Mouse (Mus musculus) kidney, postnatal 0 days (tissue): Measurements from ENCODE around the gene Ffar2. TPM values are rescaled to one million over a fixed set of nuclear protein-coding genes. Genes with fewer than 3 reads are reported as not detected.
"Not testable (repeated sequence)": the region's sequence is repeated elsewhere in the genome, so short reads cannot be mapped to it uniquely, and the experiment has no call there.

ENCODE experiments used
- ATAC-seq: fragments of 200-750 bp; cut with Nextera tagmentation; replicated peaks from 2 replicates; pipeline ENCODE4 v1.8.0; 2017; ENCODE audit warnings: low read depth, moderate number of reproducible peaks, moderate TSS enrichment, moderate library complexity; ENCODE audit not compliant: low FRiP score
- DNase-seq: peaks from one replicate; pipeline ENCODE4 v3.0.0-alpha.2; 2016; ENCODE audit warnings: low spot score
- H3K27ac ChIP-seq: fragments of 300-500 bp; sonication (generic); 2 replicates; pipeline ENCODE4 v1.5.1; 2014; ENCODE audit warnings: mild to moderate bottlenecking
- H3K27me3 ChIP-seq: fragments of 300-500 bp; sonication (generic); 2 replicates; pipeline ENCODE4 v1.6.1; 2014; ENCODE audit warnings: low read length, mixed read lengths; ENCODE audit not compliant: insufficient read depth
- H3K36me3 ChIP-seq: fragments of 300-500 bp; sonication (generic); 2 replicates; pipeline ENCODE4 v1.6.1; 2014; ENCODE audit warnings: low read length, mixed read lengths; ENCODE audit not compliant: insufficient read depth
- H3K4me1 ChIP-seq: fragments of 300-500 bp; sonication (generic); replicated peaks from 2 replicates; pipeline ENCODE4 v1.6.1; 2014; ENCODE audit warnings: antibody characterized with exemption, low read length, mixed read lengths; ENCODE audit not compliant: insufficient read depth
- H3K4me2 ChIP-seq: fragments of 300-500 bp; sonication (generic); 2 replicates; pipeline ENCODE4 v1.6.1; 2014; ENCODE audit warnings: mild to moderate bottlenecking, low read length, moderate library complexity, mixed read lengths
- H3K4me3 ChIP-seq: fragments of 300-500 bp; sonication (generic); replicated peaks from 2 replicates; pipeline ENCODE4 v1.5.1; 2014; ENCODE audit warnings: low read depth, low read length
- H3K9ac ChIP-seq: fragments of 300-500 bp; sonication (generic); 2 replicates; pipeline ENCODE4 v1.6.1; 2014; ENCODE audit warnings: low read depth, low read length
- H3K9me3 ChIP-seq: fragments of 300-500 bp; sonication (generic); replicated peaks from 2 replicates; pipeline ENCODE4 v1.6.1; 2016; ENCODE audit warnings: low read length, inconsistent platforms, mixed read lengths
- CTCF ChIP-seq: IDR thresholded peaks from 2 replicates; pipeline ENCODE4 v1.5.1; 2016; ENCODE audit warnings: antibody characterized with exemption, low read depth, mild to moderate bottlenecking, moderate library complexity
- WGBS: fragments of 180-500 bp; shearing (Covaris S2); extraction: QIAGEN DNeasy Blood & Tissue Kit; methylation state at CpG from one replicate; pipeline ENCODE4 v1.1.7; 2014; 5-methylcytosine and 5-hydroxymethylcytosine counted together
- polyA plus RNA-seq: library from polyadenylated mRNA; unstranded; fragments of >200 nt; fragmentation: Nextera tagmentation; extraction: Ambion mirVana; gene quantifications from 2 replicates; pipeline ENCODE4 v1.2.1, GENCODE M21; 2015

Ffar2 gene
- polyA plus RNA-seq, 1 experiment from 2014 or later, result 0.16 TPM

- no peak for TF ChIP-seq CTCF
- no peaks in the 10 kb centered on the region for H3K27me3 ChIP-seq
- H3K9ac ChIP-seq, result no peak overlapping the region
- H3K4me1 ChIP-seq, result no peaks in the 10 kb centered on the region
- no peak overlapping the region for H3K27ac ChIP-seq
- DNase-seq (no peak), ATAC-seq (no peak)
- H3K4me3 ChIP-seq, result no peak overlapping the region
- WGBS, result 69% methylated on average over 3 of the region's 3 CpGs
- no peak overlapping the region for H3K4me2 ChIP-seq
- no peaks in the 10 kb centered on the region for H3K9me3 ChIP-seq
- H3K36me3 ChIP-seq, result no peaks in the 10 kb centered on the region
Measured at GRCm38 (mm10) chr7:30829428-30829827, 5.9 kb upstream of the Ffar2 start.

GRCm38 (mm10) chr7:30828871-30829270 is 5.3 kb upstream of the Ffar2 start:
- H3K4me3 ChIP-seq, ATAC-seq, H3K4me1 ChIP-seq, H3K36me3 ChIP-seq, H3K27ac ChIP-seq, H3K9me3 ChIP-seq, H3K9ac ChIP-seq, DNase-seq, H3K27me3 ChIP-seq, H3K4me2 ChIP-seq: not testable (repeated sequence)

- ATAC-seq (no peak), DNase-seq (no peak)
- no peaks in the 10 kb centered on the region for H3K36me3 ChIP-seq
- no peaks in the 10 kb centered on the region for H3K9me3 ChIP-seq
- no peaks in the 10 kb centered on the region for H3K4me1 ChIP-seq
- no peak overlapping the region for H3K27ac ChIP-seq
- H3K9ac ChIP-seq, result no peak overlapping the region
- H3K27me3 ChIP-seq, result no peaks in the 10 kb centered on the region
- TF ChIP-seq CTCF, result no peak
- WGBS, result 90% methylated on average over 10 of the region's 10 CpGs
- no peak overlapping the region for H3K4me2 ChIP-seq
- no peak overlapping the region for H3K4me3 ChIP-seq
Measured at GRCm38 (mm10) chr7:30826660-30827059, 3.1 kb upstream of the Ffar2 start.

GRCm38 (mm10) chr7:30824306-30824705 is 731 bp upstream of the Ffar2 start:
- Histone ChIP-seq H3K4me2 (no peak overlapping the region), H3K9me3 (no peaks in the 10 kb centered on the region), H3K4me3 (no peak overlapping the region), H3K9ac (no peak overlapping the region), H3K4me1 (0 out of 2 replicates have a peak, but pooled peaks cover 2% of the 10 kb centered on the region), H3K27ac (no peak overlapping the region), H3K36me3 (no peaks in the 10 kb centered on the region), H3K27me3 (no peaks in the 10 kb centered on the region)
- no peak for TF ChIP-seq CTCF
- ATAC-seq (no peak), DNase-seq (no peak)
- WGBS, result 87% methylated on average over 3 of the region's 3 CpGs

- WGBS, result 38% methylated on average over 5 of the region's 5 CpGs
- H3K4me3 ChIP-seq, result no peak overlapping the region
- no peaks in the 10 kb centered on the region for H3K27me3 ChIP-seq
- TF ChIP-seq CTCF, result no peak
- H3K27ac ChIP-seq, result peak overlapping the region; percentile 47; the same call in 1 of the 2 replicates
- H3K4me2 ChIP-seq, result no peak overlapping the region
- no peaks in the 10 kb centered on the region for H3K36me3 ChIP-seq
- H3K4me1 ChIP-seq, result 0 out of 2 replicates have a peak, but pooled peaks cover 2% of the 10 kb centered on the region
- H3K9me3 ChIP-seq, result no peaks in the 10 kb centered on the region
- H3K9ac ChIP-seq, result 0 out of 2 replicates have a peak overlapping the region, but pooled peaks have one; percentile 2
- no peak for ATAC-seq
- peak; percentile 14 for DNase-seq
Measured at GRCm38 (mm10) chr7:30821532-30821931, 2.0 kb downstream of the Ffar2 start.

GRCm38 (mm10) chr7:30820854-30821445 is 2.6 kb downstream of the Ffar2 start:
- no peak overlapping the region for H3K4me3 ChIP-seq
- no peaks in the 10 kb centered on the region for H3K27me3 ChIP-seq
- DNase-seq (no peak), ATAC-seq (no peak)
- no peak overlapping the region for H3K9ac ChIP-seq
- TF ChIP-seq CTCF, result no peak
- no peaks in the 10 kb centered on the region for H3K9me3 ChIP-seq
- H3K4me1 ChIP-seq, result 0 out of 2 replicates have a peak, but pooled peaks cover 2% of the 10 kb centered on the region
- no peaks in the 10 kb centered on the region for H3K36me3 ChIP-seq
- H3K27ac ChIP-seq, result no peak overlapping the region
- H3K4me2 ChIP-seq, result no peak overlapping the region
- WGBS, result 24% methylated on average over 7 of the region's 7 CpGs

GRCm38 (mm10) chr7:30820131-30820530 is 3.4 kb downstream of the Ffar2 start:
- 49% methylated on average over 6 of the region's 6 CpGs for WGBS
- Histone ChIP-seq H3K4me1 (0 out of 2 replicates have a peak, but pooled peaks cover 2% of the 10 kb centered on the region), H3K9ac (no peak overlapping the region), H3K4me3 (no peak overlapping the region), H3K27me3 (no peaks in the 10 kb centered on the region), H3K36me3 (no peaks in the 10 kb centered on the region), H3K9me3 (no peaks in the 10 kb centered on the region), H3K27ac (no peak overlapping the region), H3K4me2 (no peak overlapping the region)
- TF ChIP-seq CTCF, result no peak
- DNase-seq (no peak), ATAC-seq (no peak)
